Mouse (Mus musculus) hindbrain, embryonic 16.5 days (tissue): ENCODE results near the gene Pdpn. TPM values are rescaled to one million over a fixed set of nuclear protein-coding genes. Genes with fewer than 3 reads are reported as not detected.

Experiments used
- ATAC-seq: fragments of 200-750 bp; cut with Nextera tagmentation; 2 replicates; pipeline ENCODE4 v1.8.0; 2017; ENCODE audit warnings: moderate TSS enrichment, moderate library complexity
- H3K27ac ChIP-seq: fragments of 300-500 bp; sonication (generic); 2 replicates; pipeline ENCODE4 v1.5.1; 2014; ENCODE audit warnings: low read depth, mild to moderate bottlenecking, control low read depth, low read length, moderate library complexity
- H3K27me3 ChIP-seq: fragments of 300-500 bp; sonication (generic); replicated peaks from 2 replicates; pipeline ENCODE4 v1.6.1; 2014; ENCODE audit warnings: low read length; ENCODE audit not compliant: control insufficient read depth, insufficient read depth
- H3K36me3 ChIP-seq: fragments of 300-500 bp; sonication (generic); 2 replicates; pipeline ENCODE4 v1.6.1; 2014; ENCODE audit warnings: mild to moderate bottlenecking, low read length, moderate library complexity, mixed read lengths; ENCODE audit not compliant: control insufficient read depth, insufficient read depth
- H3K4me1 ChIP-seq: fragments of 300-500 bp; sonication (generic); 2 replicates; pipeline ENCODE4 v1.6.1; 2014; ENCODE audit warnings: low read depth, low read length; ENCODE audit not compliant: control insufficient read depth, insufficient read depth
- H3K4me2 ChIP-seq: fragments of 300-500 bp; sonication (generic); 2 replicates; pipeline ENCODE4 v1.6.1; 2014; ENCODE audit warnings: mild to moderate bottlenecking, low read length, control low read depth, moderate library complexity
- H3K4me3 ChIP-seq: fragments of 300-500 bp; sonication (generic); 2 replicates; pipeline ENCODE4 v1.5.1; 2014; ENCODE audit warnings: mild to moderate bottlenecking, low read length, control low read depth, moderate library complexity
- H3K9ac ChIP-seq: fragments of 300-500 bp; sonication (generic); 2 replicates; pipeline ENCODE4 v1.6.1; 2014; ENCODE audit warnings: low read depth, mild to moderate bottlenecking, control low read depth, low read length, moderate library complexity
- H3K9me3 ChIP-seq: fragments of 300-500 bp; sonication (generic); 2 replicates; pipeline ENCODE4 v1.6.1; 2014; ENCODE audit warnings: mild to moderate bottlenecking, low read length, moderate library complexity; ENCODE audit not compliant: control insufficient read depth
- WGBS: fragments of 180-500 bp; shearing (Covaris S2); extraction: QIAGEN DNeasy Blood & Tissue Kit; methylation state at CpG from one replicate; pipeline ENCODE4 v1.1.7; 2014; 5-methylcytosine and 5-hydroxymethylcytosine counted together
- polyA plus RNA-seq: library from polyadenylated mRNA; unstranded; fragments of >200 nt; fragmentation: Nextera tagmentation; extraction: Ambion mirVana; gene quantifications from 2 replicates; pipeline ENCODE4 v1.2.1, GENCODE M21; 2015

The Pdpn gene
- polyA plus RNA-seq, 1 experiment from 2014 or later, result 46.9 TPM

- Histone ChIP-seq H3K4me2 (no peak overlapping the region), H3K36me3 (no peaks in the 10 kb centered on the region), H3K4me3 (no peak overlapping the region), H3K4me1 (no peaks in the 10 kb centered on the region), H3K27ac (no peak overlapping the region), H3K27me3 (no peaks in the 10 kb centered on the region), H3K9me3 (no peaks in the 10 kb centered on the region), H3K9ac (no peak overlapping the region)
- WGBS, result 76% methylated on average over 12 of the region's 12 CpGs
- no peak for ATAC-seq
These were observed 36.7 kb downstream of the Pdpn start for GRCm38 (mm10) chr4:143262696-143263095.

GRCm38 (mm10) chr4:143259718-143260349 is 39.5 kb downstream of the Pdpn start:
- H3K9ac ChIP-seq, result no peak overlapping the region
- 56% methylated on average over 7 of the region's 8 CpGs for WGBS
- peak; percentile 51; the same call in 1 of the 2 replicates for ATAC-seq

GRCm38 (mm10) chr4:143258517-143258916 is 40.8 kb downstream of the Pdpn start:
- Histone ChIP-seq H3K27ac (no peak overlapping the region), H3K4me2 (peak overlapping the region; percentile 49), H3K9ac (no peak overlapping the region), H3K36me3 (no peaks in the 10 kb centered on the region), H3K4me3 (peak overlapping the region; percentile 23; the same call in 1 of the 2 replicates), H3K9me3 (no peaks in the 10 kb centered on the region), H3K27me3 (no peaks in the 10 kb centered on the region), H3K4me1 (no peaks in the 10 kb centered on the region)
- peak; percentile 53 for ATAC-seq
- 40% methylated on average over 19 of the region's 19 CpGs for WGBS

More at GRCm38 (mm10) chr4:143259718-143260349, 39.5 kb downstream of the Pdpn start:
- Histone ChIP-seq H3K9me3 (no peaks in the 10 kb centered on the region), H3K4me3 (no peak overlapping the region), H3K4me2 (no peak overlapping the region), H3K27ac (no peak overlapping the region), H3K4me1 (no peaks in the 10 kb centered on the region), H3K27me3 (no peaks in the 10 kb centered on the region), H3K36me3 (no peaks in the 10 kb centered on the region)

- H3K9me3 ChIP-seq, result no peaks in the 10 kb centered on the region
- no peaks in the 10 kb centered on the region for H3K4me1 ChIP-seq
- WGBS, result 40% methylated on average over 6 of the region's 6 CpGs
- H3K4me3 ChIP-seq, result no peak overlapping the region
- no peak; the same call in 1 of the 2 replicates for ATAC-seq
- H3K27ac ChIP-seq, result no peak overlapping the region
- H3K9ac ChIP-seq, result no peak overlapping the region
- H3K27me3 ChIP-seq, result no peaks in the 10 kb centered on the region
- H3K36me3 ChIP-seq, result no peaks in the 10 kb centered on the region
- no peak overlapping the region for H3K4me2 ChIP-seq
These were observed 41.4 kb downstream of the Pdpn start for GRCm38 (mm10) chr4:143257971-143258370.

- Histone ChIP-seq H3K27ac (no peak overlapping the region), H3K27me3 (no peaks in the 10 kb centered on the region), H3K4me2 (no peak overlapping the region), H3K4me1 (no peaks in the 10 kb centered on the region), H3K36me3 (no peaks in the 10 kb centered on the region), H3K4me3 (no peak overlapping the region), H3K9ac (no peak overlapping the region), H3K9me3 (no peaks in the 10 kb centered on the region; the same call in 1 of the 2 replicates)
- no peak for ATAC-seq
- WGBS, result 79% methylated on average over 8 of the region's 8 CpGs
These were observed 43.8 kb downstream of the Pdpn start for GRCm38 (mm10) chr4:143255541-143255940.

- Histone ChIP-seq H3K27me3 (no peaks in the 10 kb centered on the region), H3K4me3 (no peak overlapping the region), H3K9ac (no peak overlapping the region), H3K27ac (no peak overlapping the region), H3K4me1 (no peaks in the 10 kb centered on the region), H3K9me3 (no peaks in the 10 kb centered on the region; the same call in 1 of the 2 replicates), H3K36me3 (no peaks in the 10 kb centered on the region), H3K4me2 (no peak overlapping the region)
- WGBS, result 75% methylated on average over 1 of the region's 1 CpGs
- no peak for ATAC-seq
These were observed 46.0 kb downstream of the Pdpn start for GRCm38 (mm10) chr4:143253356-143253755.

GRCm38 (mm10) chr4:143248050-143248449 is 51.3 kb downstream of the Pdpn start:
- Histone ChIP-seq H3K27me3 (no peaks in the 10 kb centered on the region), H3K36me3 (no peaks in the 10 kb centered on the region), H3K27ac (no peak overlapping the region), H3K4me1 (no peaks in the 10 kb centered on the region), H3K9me3 (no peaks in the 10 kb centered on the region; the same call in 1 of the 2 replicates), H3K4me2 (no peak overlapping the region), H3K9ac (no peak overlapping the region), H3K4me3 (no peak overlapping the region)
- no peak for ATAC-seq
- 76% methylated on average over 5 of the region's 5 CpGs for WGBS

GRCm38 (mm10) chr4:143241294-143241693 is 58.1 kb downstream of the Pdpn start:
- 84% methylated on average over 9 of the region's 9 CpGs for WGBS
- H3K4me2 ChIP-seq, result no peak overlapping the region
- no peaks in the 10 kb centered on the region for H3K9me3 ChIP-seq
- no peaks in the 10 kb centered on the region for H3K4me1 ChIP-seq
- ATAC-seq, result no peak
- H3K27ac ChIP-seq, result no peak overlapping the region
- H3K27me3 ChIP-seq, result no peaks in the 10 kb centered on the region
- no peaks in the 10 kb centered on the region for H3K36me3 ChIP-seq
- H3K4me3 ChIP-seq, result no peak overlapping the region
- H3K9ac ChIP-seq, result no peak overlapping the region

GRCm38 (mm10) chr4:143239615-143240201 is 59.7 kb downstream of the Pdpn start:
- H3K36me3 ChIP-seq, result no peaks in the 10 kb centered on the region
- no peaks in the 10 kb centered on the region for H3K9me3 ChIP-seq
- H3K9ac ChIP-seq, result no peak overlapping the region
- H3K4me1 ChIP-seq, result no peaks in the 10 kb centered on the region
- 94% methylated on average over 9 of the region's 9 CpGs for WGBS
- ATAC-seq, result no peak
- H3K4me2 ChIP-seq, result no peak overlapping the region
- H3K4me3 ChIP-seq, result no peak overlapping the region
- no peaks in the 10 kb centered on the region for H3K27me3 ChIP-seq
- no peak overlapping the region for H3K27ac ChIP-seq
